Mouse (Mus musculus) midbrain, embryonic 11.5 days (tissue): ENCODE data around the gene Rab11fip5. TPM values are rescaled to one million over a fixed set of nuclear protein-coding genes. Genes with fewer than 3 reads are reported as not detected.

ENCODE experiments used
- ATAC-seq: fragments of 200-750 bp; cut with Nextera tagmentation; 2 replicates; pipeline ENCODE4 v1.8.0; 2017; ENCODE audit warnings: moderate TSS enrichment, moderate library complexity; ENCODE audit not compliant: low FRiP score
- DNase-seq: peaks from one replicate; pipeline ENCODE4 v3.0.0; 2015; ENCODE audit warnings: low spot score; ENCODE audit errors: missing footprints
- H3K27ac ChIP-seq: fragments of 300-500 bp; sonication (generic); 2 replicates; pipeline ENCODE4 v1.5.1; 2014; ENCODE audit warnings: low read depth, low read length
- H3K27me3 ChIP-seq: fragments of 300-500 bp; sonication (generic); 2 replicates; pipeline ENCODE4 v1.6.1; 2014; ENCODE audit warnings: mild to moderate bottlenecking, low read length, moderate library complexity, mixed read lengths; ENCODE audit not compliant: control insufficient read depth, insufficient read depth
- H3K36me3 ChIP-seq: fragments of 300-500 bp; sonication (generic); 2 replicates; pipeline ENCODE4 v1.6.1; 2014; ENCODE audit warnings: mild to moderate bottlenecking, low read length, moderate library complexity, mixed read lengths; ENCODE audit not compliant: control insufficient read depth, insufficient read depth
- H3K4me1 ChIP-seq: fragments of 300-500 bp; sonication (generic); 2 replicates; pipeline ENCODE4 v1.6.1; 2014; ENCODE audit warnings: low read length; ENCODE audit not compliant: control insufficient read depth, insufficient read depth
- H3K4me2 ChIP-seq: fragments of 300-500 bp; sonication (generic); 2 replicates; pipeline ENCODE4 v1.6.1; 2014; ENCODE audit warnings: mild to moderate bottlenecking, moderate library complexity
- H3K4me3 ChIP-seq: fragments of 300-500 bp; sonication (generic); 2 replicates; pipeline ENCODE4 v1.5.1; 2014; ENCODE audit warnings: low read depth, low read length
- H3K9ac ChIP-seq: fragments of 300-500 bp; sonication (generic); 2 replicates; pipeline ENCODE4 v1.6.1; 2014; ENCODE audit warnings: low read length
- H3K9me3 ChIP-seq: fragments of 300-500 bp; sonication (generic); 2 replicates; pipeline ENCODE4 v1.6.1; 2016; ENCODE audit warnings: low read length; ENCODE audit not compliant: control insufficient read depth
- WGBS: fragments of 180-500 bp; shearing (Covaris S2); extraction: QIAGEN DNeasy Blood & Tissue Kit; methylation state at CpG from one replicate; pipeline ENCODE4 v1.1.7; 2014; 5-methylcytosine and 5-hydroxymethylcytosine counted together
- polyA plus RNA-seq: library from polyadenylated mRNA; unstranded; fragments of >200 nt; fragmentation: Nextera tagmentation; extraction: Ambion mirVana; gene quantifications from 2 replicates; pipeline ENCODE4 v1.2.1, GENCODE M21; 2014

Gene Rab11fip5
- polyA plus RNA-seq, 1 experiment from 2014 or later: 4.7 TPM

GRCm38 (mm10) chr6:85344929-85345328 is 29.5 kb downstream of the Rab11fip5 start:
- H3K4me2 ChIP-seq: no peak overlapping the region
- ATAC-seq: no peak
- no peaks in the 10 kb centered on the region for H3K27me3 ChIP-seq
- no peaks in the 10 kb centered on the region for H3K4me1 ChIP-seq
- H3K9ac ChIP-seq: no peak overlapping the region
- no peak for DNase-seq
- no peak overlapping the region for H3K4me3 ChIP-seq
- H3K9me3 ChIP-seq: no peaks in the 10 kb centered on the region
- H3K27ac ChIP-seq: no peak overlapping the region
- H3K36me3 ChIP-seq: 0 out of 2 replicates have a peak, but pooled peaks cover 2% of the 10 kb centered on the region

DNA sequence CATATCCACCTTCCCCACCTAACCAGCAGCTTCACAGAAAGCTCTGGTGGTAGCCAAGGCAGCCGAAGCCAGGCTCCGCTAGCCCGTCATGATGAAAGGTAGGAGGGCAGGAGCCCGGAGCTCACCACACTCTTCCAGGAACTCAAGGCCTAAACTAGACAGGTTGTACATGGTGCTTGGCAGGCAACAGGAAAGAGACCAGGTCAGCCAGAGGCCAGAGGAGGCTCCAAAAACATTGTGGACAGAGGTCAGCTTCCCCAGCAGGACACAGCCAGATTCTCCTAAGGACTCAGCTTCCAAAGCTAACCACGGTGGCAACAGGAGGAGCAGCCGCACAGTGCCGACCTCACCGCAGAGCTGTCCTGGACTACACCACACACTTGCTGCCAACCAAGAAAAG is 31.4 kb downstream of the Rab11fip5 start:
- no peaks in the 10 kb centered on the region for H3K4me1 ChIP-seq
- H3K27me3 ChIP-seq: no peaks in the 10 kb centered on the region
- no peak overlapping the region for H3K4me2 ChIP-seq
- no peak overlapping the region for H3K4me3 ChIP-seq
- ATAC-seq (no peak), DNase-seq (no peak)
- no peak overlapping the region for H3K9ac ChIP-seq
- H3K36me3 ChIP-seq: 0 out of 2 replicates have a peak, but pooled peaks cover 2% of the 10 kb centered on the region
- no peaks in the 10 kb centered on the region for H3K9me3 ChIP-seq
- H3K27ac ChIP-seq: no peak overlapping the region
- WGBS: 92% methylated on average over 8 of the region's 8 CpGs

DNA sequence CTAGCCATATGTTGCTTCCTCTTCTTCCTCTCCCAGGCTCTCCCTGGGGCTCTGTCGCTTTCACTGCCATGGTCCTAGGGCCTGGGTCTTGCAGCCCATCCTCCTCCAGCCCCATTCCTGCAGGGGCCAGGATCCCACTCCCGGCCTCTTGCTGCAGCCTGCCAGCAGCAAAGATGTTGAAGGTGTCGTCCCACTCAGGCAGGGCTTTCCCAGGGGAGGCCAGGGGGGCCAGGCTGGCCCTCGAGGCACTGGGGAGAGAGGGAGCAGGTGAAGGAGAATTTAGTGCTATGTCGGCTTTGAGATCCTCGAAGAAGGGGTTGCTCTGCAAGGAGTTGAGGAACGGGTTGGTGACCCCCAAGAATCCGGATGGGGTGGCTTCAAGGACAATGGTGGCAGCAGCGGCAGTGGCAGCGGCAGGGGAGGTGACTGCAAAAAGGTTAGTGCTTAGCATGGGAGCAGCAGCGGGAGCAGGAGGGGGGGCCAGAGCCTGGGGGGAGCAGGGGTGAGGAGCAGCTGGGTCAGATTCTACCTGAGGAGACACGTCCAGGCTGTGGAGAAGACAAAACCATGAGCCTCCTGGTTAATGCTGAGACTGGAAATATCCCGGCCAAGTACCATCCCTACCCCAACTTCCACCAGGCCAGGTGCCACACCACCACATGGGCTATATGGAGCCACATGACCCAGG is 32.5 kb downstream of the Rab11fip5 start:
- H3K4me3 ChIP-seq: no peak overlapping the region
- no peak overlapping the region for H3K4me2 ChIP-seq
- H3K27me3 ChIP-seq: no peaks in the 10 kb centered on the region
- no peak overlapping the region for H3K27ac ChIP-seq
- no peak for DNase-seq
- no peaks in the 10 kb centered on the region for H3K36me3 ChIP-seq
- no peaks in the 10 kb centered on the region for H3K9me3 ChIP-seq
- H3K9ac ChIP-seq: no peak overlapping the region
- no peak for ATAC-seq
- H3K4me1 ChIP-seq: no peaks in the 10 kb centered on the region
- 75% methylated on average over 13 of the region's 13 CpGs for WGBS

DNA sequence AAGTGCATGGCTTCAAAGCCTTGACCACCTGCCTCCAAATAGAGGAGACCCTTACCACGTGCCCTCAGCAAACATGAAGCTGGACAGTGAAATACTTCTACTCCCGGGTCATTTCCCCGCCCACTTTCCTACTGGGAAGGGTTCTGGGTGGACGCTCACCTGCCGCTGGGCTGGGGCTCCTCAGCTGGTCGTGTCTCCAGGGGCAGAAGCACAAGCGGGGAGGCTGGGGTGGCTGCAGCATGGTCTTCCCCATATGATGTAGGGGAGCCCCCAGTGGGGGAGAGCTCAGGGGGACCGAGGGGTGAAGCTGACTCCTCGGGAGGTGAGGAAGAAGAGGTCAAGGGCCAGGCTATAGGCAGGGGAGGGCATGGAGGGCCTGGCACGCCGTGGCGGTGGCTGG is 34.2 kb downstream of the Rab11fip5 start:
- Histone ChIP-seq H3K27ac (no peak overlapping the region), H3K36me3 (no peaks in the 10 kb centered on the region), H3K4me3 (no peak overlapping the region), H3K9ac (no peak overlapping the region), H3K4me1 (no peaks in the 10 kb centered on the region), H3K4me2 (no peak overlapping the region), H3K9me3 (no peaks in the 10 kb centered on the region), H3K27me3 (no peaks in the 10 kb centered on the region)
- WGBS: 73% methylated on average over 12 of the region's 12 CpGs
- ATAC-seq: no peak
- DNase-seq: no peak

- Histone ChIP-seq H3K27me3 (no peaks in the 10 kb centered on the region), H3K9ac (no peak overlapping the region), H3K36me3 (no peaks in the 10 kb centered on the region), H3K27ac (no peak overlapping the region), H3K9me3 (no peaks in the 10 kb centered on the region), H3K4me2 (no peak overlapping the region), H3K4me1 (no peaks in the 10 kb centered on the region), H3K4me3 (no peak overlapping the region)
- ATAC-seq: no peak
- 84% methylated on average over 1 of the region's 1 CpGs for WGBS
- DNase-seq: no peak
Observed at GRCm38 (mm10) chr6:85339273-85339901, 35.0 kb downstream of the Rab11fip5 start.

DNA sequence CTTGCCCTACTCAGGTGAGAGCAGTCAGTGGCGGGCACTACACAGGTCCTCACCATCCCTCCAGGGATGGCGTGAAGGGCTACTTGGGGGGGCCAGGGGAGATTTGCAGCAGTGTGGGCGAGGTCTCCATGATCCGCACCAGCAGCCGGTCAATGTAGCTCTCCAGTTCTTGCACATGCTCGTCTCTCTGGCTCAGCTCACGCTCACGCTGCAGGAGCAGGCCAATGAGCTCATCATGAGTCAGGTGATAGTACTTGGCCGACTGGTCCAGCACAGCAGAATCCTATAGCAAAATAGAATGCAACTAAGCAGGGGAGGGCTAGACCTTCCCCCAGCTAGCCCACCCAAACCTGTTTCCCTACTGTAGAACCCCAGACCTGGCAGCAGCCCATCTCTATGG is 37.5 kb downstream of the Rab11fip5 start:
- no peak overlapping the region for H3K9ac ChIP-seq
- no peak overlapping the region for H3K4me3 ChIP-seq
- H3K9me3 ChIP-seq: no peaks in the 10 kb centered on the region
- no peaks in the 10 kb centered on the region for H3K36me3 ChIP-seq
- DNase-seq (no peak), ATAC-seq (no peak)
- H3K27me3 ChIP-seq: no peaks in the 10 kb centered on the region
- H3K4me2 ChIP-seq: no peak overlapping the region
- WGBS: 77% methylated on average over 9 of the region's 9 CpGs
- peaks cover 5% of the 10 kb centered on the region for H3K4me1 ChIP-seq
- no peak overlapping the region for H3K27ac ChIP-seq

DNA sequence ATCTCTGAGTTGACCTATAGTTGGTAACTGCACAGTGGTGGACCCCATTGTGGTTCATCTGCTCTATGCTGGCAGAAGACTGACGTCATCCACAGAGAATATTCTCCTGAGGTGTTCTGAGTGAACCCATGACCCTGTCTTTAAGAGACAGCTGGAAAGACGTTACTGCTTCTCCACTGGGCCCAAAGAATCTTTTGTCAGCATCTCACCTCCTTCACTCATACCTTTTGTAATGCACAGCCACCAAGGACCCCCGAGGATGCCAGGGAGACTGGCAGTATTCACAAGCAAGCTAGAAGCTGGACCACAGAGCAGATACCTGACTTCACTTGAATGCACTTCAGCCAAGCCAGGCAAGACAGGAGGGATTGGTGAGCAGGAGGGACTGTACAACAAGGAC is 39.1 kb downstream of the Rab11fip5 start:
- DNase-seq: no peak
- Histone ChIP-seq H3K27ac (no peak overlapping the region), H3K9me3 (no peaks in the 10 kb centered on the region), H3K9ac (no peak overlapping the region), H3K36me3 (no peaks in the 10 kb centered on the region), H3K4me2 (no peak overlapping the region), H3K4me3 (no peak overlapping the region), H3K4me1 (peaks cover 5% of the 10 kb centered on the region), H3K27me3 (peaks cover 7% of the 10 kb centered on the region)
- no peak for ATAC-seq
- 58% methylated on average over 3 of the region's 3 CpGs for WGBS

- Histone ChIP-seq H3K4me1 (peaks cover 5% of the 10 kb centered on the region), H3K36me3 (no peaks in the 10 kb centered on the region), H3K9me3 (no peaks in the 10 kb centered on the region), H3K4me2 (no peak overlapping the region), H3K4me3 (no peak overlapping the region), H3K27ac (no peak overlapping the region), H3K9ac (no peak overlapping the region), H3K27me3 (peaks cover 7% of the 10 kb centered on the region)
- no peak for DNase-seq
- ATAC-seq: no peak
- WGBS: 67% methylated on average over 5 of the region's 5 CpGs
Observed at GRCm38 (mm10) chr6:85334851-85335250, 39.6 kb downstream of the Rab11fip5 start.

- no peak overlapping the region for H3K27ac ChIP-seq
- no peak overlapping the region for H3K4me2 ChIP-seq
- no peak overlapping the region for H3K9ac ChIP-seq
- DNase-seq (no peak), ATAC-seq (no peak)
- H3K4me3 ChIP-seq: no peak overlapping the region
- no peaks in the 10 kb centered on the region for H3K36me3 ChIP-seq
- no peaks in the 10 kb centered on the region for H3K9me3 ChIP-seq
- H3K27me3 ChIP-seq: peaks cover 7% of the 10 kb centered on the region
- H3K4me1 ChIP-seq: peaks cover 5% of the 10 kb centered on the region
Observed at GRCm38 (mm10) chr6:85334251-85334650, 40.2 kb downstream of the Rab11fip5 start.
